Mouse (Mus musculus) liver, postnatal 0 days (tissue): Measurements from ENCODE around the gene Ing5. TPM values are rescaled to one million over a fixed set of nuclear protein-coding genes. Genes with fewer than 3 reads are reported as not detected.

Experiments used
- ATAC-seq: fragments of 200-750 bp; cut with Nextera tagmentation; 2 replicates; pipeline ENCODE4 v1.8.0; 2017; ENCODE audit warnings: mild to moderate bottlenecking, moderate library complexity
- DNase-seq: peaks from one replicate; pipeline ENCODE4 v3.0.0-alpha.2; 2016
- H3K27ac ChIP-seq: fragments of 300-500 bp; sonication (generic); 2 replicates; pipeline ENCODE4 v1.5.1; 2014; ENCODE audit warnings: antibody characterized with exemption, moderate library complexity, mild to moderate bottlenecking, low read depth
- H3K27me3 ChIP-seq: fragments of 300-500 bp; sonication (generic); 2 replicates; pipeline ENCODE4 v1.6.1; 2014; ENCODE audit warnings: low read length, control low read depth, mixed read lengths; ENCODE audit not compliant: insufficient read depth
- H3K36me3 ChIP-seq: fragments of 300-500 bp; sonication (generic); replicated peaks from 2 replicates; pipeline ENCODE4 v1.6.1; 2014; ENCODE audit warnings: mild to moderate bottlenecking, control low read depth, low read length, moderate library complexity, mixed read lengths; ENCODE audit not compliant: insufficient read depth
- H3K4me1 ChIP-seq: fragments of 300-500 bp; sonication (generic); 2 replicates; pipeline ENCODE4 v1.6.1; 2014; ENCODE audit warnings: antibody characterized with exemption, mild to moderate bottlenecking, control low read depth; ENCODE audit not compliant: insufficient read depth
- H3K4me2 ChIP-seq: fragments of 300-500 bp; sonication (generic); 2 replicates; pipeline ENCODE4 v1.6.1; 2014; ENCODE audit warnings: low read depth, mild to moderate bottlenecking, low read length, moderate library complexity, mixed read lengths
- H3K4me3 ChIP-seq: fragments of 300-500 bp; sonication (generic); 2 replicates; pipeline ENCODE4 v1.5.1; 2014; ENCODE audit warnings: low read depth, low read length
- H3K9ac ChIP-seq: fragments of 300-500 bp; sonication (generic); replicated peaks from 2 replicates; pipeline ENCODE4 v1.6.1; 2014; ENCODE audit warnings: mild to moderate bottlenecking, moderate library complexity
- H3K9me3 ChIP-seq: fragments of 300-500 bp; sonication (generic); 2 replicates; pipeline ENCODE4 v1.6.1; 2016; ENCODE audit warnings: mild to moderate bottlenecking, control low read depth, low read length, mixed read lengths
- CTCF ChIP-seq: sonication (generic); IDR thresholded peaks from 2 replicates; pipeline ENCODE4 v1.5.1; 2016; ENCODE audit warnings: antibody characterized with exemption, low read depth
- EP300 ChIP-seq: IDR thresholded peaks from 2 replicates; pipeline ENCODE4 v1.6.1; 2016; ENCODE audit warnings: antibody characterized with exemption, low read depth, mild to moderate bottlenecking
- WGBS: fragments of 180-500 bp; shearing (Covaris S2); extraction: QIAGEN DNeasy Blood & Tissue Kit; methylation state at CpG from one replicate; pipeline ENCODE4 v1.1.7; 2014; ENCODE audit not compliant: insufficient replicate concordance; 5-methylcytosine and 5-hydroxymethylcytosine counted together
- polyA plus RNA-seq: library from polyadenylated mRNA; unstranded; fragments of >200 nt; fragmentation: Nextera tagmentation; extraction: Ambion mirVana; gene quantifications from 2 replicates; pipeline ENCODE4 v1.2.1, GENCODE M21; 2015

Ing5 gene
- polyA plus RNA-seq, 1 experiment from 2014 or later: 5.7 TPM

- H3K36me3 ChIP-seq: peaks cover 10% of the 10 kb centered on the region
- 86% methylated on average over 9 of the region's 9 CpGs for WGBS
- no peak for TF ChIP-seq EP300
- TF ChIP-seq CTCF: no peak
- H3K9ac ChIP-seq: no peak overlapping the region
- no peak for ATAC-seq
- no peak overlapping the region; the same call in 1 of the 2 replicates for H3K27ac ChIP-seq
- no peak overlapping the region for H3K4me3 ChIP-seq
- no peaks in the 10 kb centered on the region for H3K9me3 ChIP-seq
- peaks cover 11% of the 10 kb centered on the region for H3K4me1 ChIP-seq
- H3K4me2 ChIP-seq: no peak overlapping the region
- H3K27me3 ChIP-seq: no peaks in the 10 kb centered on the region
- no peak for DNase-seq
These were observed 38.7 kb upstream of the Ing5 start for GRCm38 (mm10) chr1:93764871-93765591.

DNA sequence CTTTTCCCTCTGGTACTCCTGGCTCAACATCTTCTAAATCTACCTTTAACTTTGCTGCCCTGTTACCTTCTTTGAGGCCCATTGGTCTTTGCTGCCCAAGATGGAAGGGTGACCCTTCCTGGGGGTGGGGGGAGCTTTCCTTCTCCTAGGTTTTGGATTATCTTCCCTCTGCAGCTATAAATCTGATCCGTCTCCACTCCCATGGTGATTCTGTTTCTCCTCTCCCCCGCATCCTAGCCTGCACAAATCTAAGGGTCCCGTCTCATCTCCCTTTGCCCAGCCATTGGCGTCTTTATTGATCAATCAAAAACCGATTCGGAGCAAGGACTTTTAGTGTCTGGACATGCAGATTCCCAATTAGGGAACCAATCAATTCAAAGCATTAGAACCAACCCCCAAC lies 36.2 kb upstream of the Ing5 start:
- no peak for DNase-seq
- TF ChIP-seq CTCF (no peak), EP300 (no peak)
- 90% methylated on average over 6 of the region's 6 CpGs for WGBS

GRCm38 (mm10) chr1:93769901-93770300 lies 33.9 kb upstream of the Ing5 start:
- DNase-seq (no peak), ATAC-seq (no peak)
- no peak for TF ChIP-seq CTCF
- TF ChIP-seq EP300: no peak
- 95% methylated on average over 3 of the region's 3 CpGs for WGBS
- Histone ChIP-seq H3K9ac (no peak overlapping the region), H3K4me1 (no peaks in the 10 kb centered on the region; the same call in 1 of the 2 replicates), H3K4me2 (no peak overlapping the region), H3K27me3 (no peaks in the 10 kb centered on the region), H3K9me3 (no peaks in the 10 kb centered on the region), H3K27ac (no peak overlapping the region), H3K4me3 (no peak overlapping the region), H3K36me3 (peaks cover 29% of the 10 kb centered on the region)

More for the DNA sequence above, 36.2 kb upstream of the Ing5 start:
- Histone ChIP-seq H3K9ac (no peak overlapping the region), H3K36me3 (peaks cover 13% of the 10 kb centered on the region), H3K27ac (no peak overlapping the region), H3K27me3 (no peaks in the 10 kb centered on the region), H3K4me2 (no peak overlapping the region), H3K9me3 (no peaks in the 10 kb centered on the region), H3K4me1 (peaks cover 11% of the 10 kb centered on the region), H3K4me3 (no peak overlapping the region)
- no peak for ATAC-seq

DNA sequence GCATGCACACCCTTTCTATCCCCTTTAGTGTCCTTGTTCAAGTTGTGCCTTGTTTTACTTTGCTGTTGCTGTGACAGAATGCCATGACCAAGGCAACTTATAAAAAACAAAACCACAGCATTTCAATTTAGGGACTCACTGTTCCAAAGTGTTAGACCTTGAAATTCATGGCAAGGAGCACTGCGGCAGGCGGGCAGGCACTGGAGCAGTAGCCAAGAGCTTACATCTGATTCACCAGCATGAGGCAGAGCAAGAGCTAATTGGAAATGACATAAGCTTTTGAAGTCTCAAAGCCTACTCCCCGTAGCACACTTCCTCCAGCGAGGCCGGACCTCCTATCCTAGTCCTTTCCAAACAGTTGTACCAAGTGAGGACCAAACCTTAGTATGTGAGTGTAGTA lies 27.1 kb upstream of the Ing5 start:
- Histone ChIP-seq H3K27me3 (no peaks in the 10 kb centered on the region), H3K4me3 (no peak overlapping the region), H3K9ac (no peak overlapping the region), H3K9me3 (no peaks in the 10 kb centered on the region), H3K27ac (no peak overlapping the region), H3K4me1 (no peaks in the 10 kb centered on the region), H3K36me3 (peaks cover 68% of the 10 kb centered on the region), H3K4me2 (no peak overlapping the region)
- no peak for DNase-seq
- 94% methylated on average over 5 of the region's 5 CpGs for WGBS
- TF ChIP-seq CTCF (no peak), EP300 (no peak)
- no peak for ATAC-seq

GRCm38 (mm10) chr1:93786912-93787311 lies 16.9 kb upstream of the Ing5 start:
- TF ChIP-seq CTCF (no peak), EP300 (no peak)
- H3K4me2 ChIP-seq: no peak overlapping the region
- no peak overlapping the region for H3K4me3 ChIP-seq
- H3K4me1 ChIP-seq: no peaks in the 10 kb centered on the region
- H3K9ac ChIP-seq: no peak overlapping the region
- ATAC-seq: no peak
- no peaks in the 10 kb centered on the region for H3K9me3 ChIP-seq
- H3K27me3 ChIP-seq: no peaks in the 10 kb centered on the region
- 90% methylated on average over 2 of the region's 2 CpGs for WGBS
- H3K27ac ChIP-seq: no peak overlapping the region
- peaks cover 72% of the 10 kb centered on the region for H3K36me3 ChIP-seq
- DNase-seq: no peak

GRCm38 (mm10) chr1:93794526-93794925 lies 9.2 kb upstream of the Ing5 start:
- WGBS: 94% methylated on average over 8 of the region's 8 CpGs
- TF ChIP-seq CTCF (no peak), EP300 (no peak)
- ATAC-seq (no peak), DNase-seq (no peak)
- H3K4me2 ChIP-seq: no peak overlapping the region
- no peak overlapping the region for H3K9ac ChIP-seq
- no peaks in the 10 kb centered on the region for H3K9me3 ChIP-seq
- H3K4me3 ChIP-seq: no peak overlapping the region
- H3K27me3 ChIP-seq: no peaks in the 10 kb centered on the region
- H3K27ac ChIP-seq: no peak overlapping the region
- H3K4me1 ChIP-seq: no peaks in the 10 kb centered on the region
- H3K36me3 ChIP-seq: peaks cover 57% of the 10 kb centered on the region

- H3K4me1 ChIP-seq: peaks cover 2% of the 10 kb centered on the region
These were observed 7.9 kb upstream of the Ing5 start for GRCm38 (mm10) chr1:93795886-93796285.

More at GRCm38 (mm10) chr1:93795886-93796285, 7.9 kb upstream of the Ing5 start:
- no peak for DNase-seq
- Histone ChIP-seq H3K9me3 (no peaks in the 10 kb centered on the region), H3K9ac (no peak overlapping the region), H3K4me3 (no peak overlapping the region), H3K27ac (no peak overlapping the region), H3K27me3 (no peaks in the 10 kb centered on the region), H3K36me3 (peaks cover 47% of the 10 kb centered on the region), H3K4me2 (no peak overlapping the region)
- no peak for ATAC-seq
- no peak for TF ChIP-seq EP300
- no peak for TF ChIP-seq CTCF
- 80% methylated on average over 8 of the region's 8 CpGs for WGBS
